Mouse (Mus musculus): ENCODE measurements around the gene D930007J09Rik. TPM values are rescaled to one million over a fixed set of nuclear protein-coding genes. Genes with fewer than 3 reads are reported as not detected.

Gene D930007J09Rik
- total RNA-seq, 2 experiments from 2014 or later = not detected

- ATAC-seq (replicated peaks; ENCODE audit: poor library complexity) = no peak
Observed at GRCm38 (mm10) chr13:32763141-32763540, 39.5 kb downstream of the D930007J09Rik start.

GRCm38 (mm10) chr13:32760795-32761194, 41.9 kb downstream of the D930007J09Rik start:
- ATAC-seq (replicated peaks; ENCODE audit: poor library complexity) = no peak

- ATAC-seq (replicated peaks; ENCODE audit: poor library complexity) = no peak
Observed at GRCm38 (mm10) chr13:32759036-32759435, 43.6 kb downstream of the D930007J09Rik start.

Other genes with a start within 250 kb of the D930007J09Rik start
- not detected in 2 replicates for gene Mylk4, start 18.9 kb downstream of the D930007J09Rik start, total RNA-seq (2015)
- not detected in 2 replicates for gene Mylk4, start 18.9 kb downstream of the D930007J09Rik start, total RNA-seq (2017)
- 14.6 and 18.2 TPM in 2 replicates for gene Wrnip1, start 811 bp downstream of the D930007J09Rik start, total RNA-seq (2015)
- 32.3 and 39.6 TPM in 2 replicates for gene Wrnip1, start 811 bp downstream of the D930007J09Rik start, total RNA-seq (2017)
- gene Serpinb1a, start 48.3 kb upstream of the D930007J09Rik start, total RNA-seq (2015) = 432 and 510 TPM in 2 replicates
- gene Serpinb1a, start 48.3 kb upstream of the D930007J09Rik start, total RNA-seq (2017) = 500 and 560 TPM in 2 replicates
- gene Serpinb1c, start 95.4 kb upstream of the D930007J09Rik start, total RNA-seq (2015) = not detected in 2 replicates
- not detected in 2 replicates for gene Serpinb1c, start 95.4 kb upstream of the D930007J09Rik start, total RNA-seq (2017)
- gene Serpinb6b, start 162.4 kb upstream of the D930007J09Rik start, total RNA-seq (2015) = 2.7 and 5.7 TPM in 2 replicates
- 2.2 and 8.1 TPM in 2 replicates for gene Serpinb6b, start 162.4 kb upstream of the D930007J09Rik start, total RNA-seq (2017)
- gene Serpinb9, start 200.4 kb upstream of the D930007J09Rik start, total RNA-seq (2015) = 3.9 and 4.0 TPM in 2 replicates
- gene Serpinb9, start 200.4 kb upstream of the D930007J09Rik start, total RNA-seq (2017) = 2.0 and 3.0 TPM in 2 replicates
- gene Serpinb9b, start 224.6 kb upstream of the D930007J09Rik start, total RNA-seq (2015) = not detected in 2 replicates
- not detected in 2 replicates for gene Serpinb9b, start 224.6 kb upstream of the D930007J09Rik start, total RNA-seq (2017)

Measured in megakaryocyte progenitor cell, adult 5-6 weeks (primary cell).